Mouse (Mus musculus) kidney, postnatal 0 days (tissue): ENCODE data around the gene Pomp. TPM values are rescaled to one million over a fixed set of nuclear protein-coding genes. Genes with fewer than 3 reads are reported as not detected.
A peak's percentile ranks its signal among the peaks of the same experiment; 100 is the strongest.

Experiments
- ATAC-seq: fragments of 200-750 bp; cut with Nextera tagmentation; replicated peaks from 2 replicates; pipeline ENCODE4 v1.8.0; 2017; ENCODE audit warnings: low read depth, moderate number of reproducible peaks, moderate TSS enrichment, moderate library complexity; ENCODE audit not compliant: low FRiP score
- DNase-seq: peaks from one replicate; pipeline ENCODE4 v3.0.0-alpha.2; 2016; ENCODE audit warnings: low spot score
- H3K27ac ChIP-seq: fragments of 300-500 bp; sonication (generic); 2 replicates; pipeline ENCODE4 v1.5.1; 2014; ENCODE audit warnings: mild to moderate bottlenecking
- H3K27me3 ChIP-seq: fragments of 300-500 bp; sonication (generic); 2 replicates; pipeline ENCODE4 v1.6.1; 2014; ENCODE audit warnings: low read length, mixed read lengths; ENCODE audit not compliant: insufficient read depth
- H3K36me3 ChIP-seq: fragments of 300-500 bp; sonication (generic); 2 replicates; pipeline ENCODE4 v1.6.1; 2014; ENCODE audit warnings: low read length, mixed read lengths; ENCODE audit not compliant: insufficient read depth
- H3K4me1 ChIP-seq: fragments of 300-500 bp; sonication (generic); replicated peaks from 2 replicates; pipeline ENCODE4 v1.6.1; 2014; ENCODE audit warnings: antibody characterized with exemption, low read length, mixed read lengths; ENCODE audit not compliant: insufficient read depth
- H3K4me2 ChIP-seq: fragments of 300-500 bp; sonication (generic); 2 replicates; pipeline ENCODE4 v1.6.1; 2014; ENCODE audit warnings: mild to moderate bottlenecking, low read length, moderate library complexity, mixed read lengths
- H3K4me3 ChIP-seq: fragments of 300-500 bp; sonication (generic); replicated peaks from 2 replicates; pipeline ENCODE4 v1.5.1; 2014; ENCODE audit warnings: low read depth, low read length
- H3K9ac ChIP-seq: fragments of 300-500 bp; sonication (generic); 2 replicates; pipeline ENCODE4 v1.6.1; 2014; ENCODE audit warnings: low read depth, low read length
- H3K9me3 ChIP-seq: fragments of 300-500 bp; sonication (generic); replicated peaks from 2 replicates; pipeline ENCODE4 v1.6.1; 2016; ENCODE audit warnings: low read length, inconsistent platforms, mixed read lengths
- CTCF ChIP-seq: IDR thresholded peaks from 2 replicates; pipeline ENCODE4 v1.5.1; 2016; ENCODE audit warnings: antibody characterized with exemption, low read depth, mild to moderate bottlenecking, moderate library complexity
- whole genome bisulfite sequencing: fragments of 180-500 bp; shearing (Covaris S2); extraction: QIAGEN DNeasy Blood & Tissue Kit; methylation state at CpG from one replicate; pipeline ENCODE4 v1.1.7; 2014; 5-methylcytosine and 5-hydroxymethylcytosine counted together
- polyA plus RNA-seq: library from polyadenylated mRNA; unstranded; fragments of >200 nt; fragmentation: Nextera tagmentation; extraction: Ambion mirVana; gene quantifications from 2 replicates; pipeline ENCODE4 v1.2.1, GENCODE M21; 2015

Gene Pomp
- polyA plus RNA-seq, 1 experiment from 2014 or later: 525 TPM

DNA sequence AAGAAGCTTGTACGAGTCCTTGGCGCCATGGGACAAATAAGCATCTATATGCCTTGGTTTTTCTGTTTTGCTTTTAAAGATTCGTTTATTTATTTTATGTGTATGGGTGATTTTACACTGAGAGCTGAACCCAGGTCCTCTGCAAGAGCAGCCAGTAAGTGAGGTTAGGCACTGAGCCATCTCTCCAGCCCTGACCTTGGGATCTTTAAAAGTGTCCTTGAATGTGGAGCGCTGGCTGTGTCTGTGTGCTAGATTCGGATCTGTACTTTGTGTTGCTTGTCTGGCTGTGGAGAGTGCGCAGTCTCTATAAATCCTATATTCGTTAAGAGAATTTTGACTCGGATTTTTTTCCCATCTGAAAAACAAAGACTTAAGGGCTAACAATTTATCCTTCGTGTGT is 55.9 kb downstream of the Pomp start:
- Histone ChIP-seq H3K27ac (no peak overlapping the region), H3K27me3 (no peaks in the 10 kb centered on the region), H3K36me3 (no peaks in the 10 kb centered on the region), H3K4me1 (peaks cover 9% of the 10 kb centered on the region), H3K4me2 (no peak overlapping the region), H3K4me3 (no peak overlapping the region), H3K9ac (no peak overlapping the region), H3K9me3 (no peaks in the 10 kb centered on the region)
- TF ChIP-seq CTCF: no peak
- WGBS: 81% methylated on average over 9 of the region's 9 CpGs
- ATAC-seq (no peak), DNase-seq (no peak)

DNA sequence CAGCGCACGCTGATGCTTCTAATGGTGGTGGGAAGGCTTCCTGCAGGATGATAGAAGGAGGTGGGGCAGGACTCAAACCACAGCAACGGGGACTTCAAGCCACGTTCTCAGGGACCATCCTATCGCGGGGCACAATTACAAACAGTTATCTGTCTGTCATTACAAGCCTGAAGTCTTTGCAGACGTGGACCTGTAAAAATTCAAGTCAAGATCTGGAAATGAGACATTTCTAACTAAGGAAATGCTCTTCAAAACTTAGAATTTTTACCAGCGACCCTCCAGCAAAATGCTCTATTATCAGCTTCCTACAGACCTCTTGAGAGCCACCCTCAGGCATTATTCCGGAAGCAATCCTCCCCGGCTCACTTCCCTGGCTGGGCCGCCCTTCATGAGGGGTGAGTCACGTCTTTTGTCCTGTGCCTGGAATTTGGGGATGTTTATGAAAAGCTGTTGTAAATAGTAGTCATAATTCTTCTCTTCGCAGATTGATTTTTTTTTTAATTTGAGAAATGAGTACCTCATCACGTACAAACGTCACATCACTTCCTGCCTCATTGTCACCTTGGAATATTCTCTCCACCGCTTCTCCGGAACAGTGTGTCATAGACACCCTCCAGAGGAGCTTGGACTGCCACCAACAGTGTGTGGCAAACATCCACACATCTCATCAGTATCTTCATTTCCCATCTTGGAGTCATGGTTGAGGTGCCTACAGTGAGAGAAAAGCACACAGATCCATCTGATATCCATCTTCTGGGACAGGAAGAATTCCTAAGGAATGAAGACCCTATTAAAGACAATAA is 58.0 kb downstream of the Pomp start:
- 69% methylated on average over 17 of the region's 17 CpGs for WGBS
- Histone ChIP-seq H3K9ac (no peak overlapping the region), H3K36me3 (no peaks in the 10 kb centered on the region), H3K27me3 (no peaks in the 10 kb centered on the region), H3K9me3 (no peaks in the 10 kb centered on the region), H3K4me1 (peaks cover 6% of the 10 kb centered on the region), H3K27ac (no peak overlapping the region), H3K4me3 (no peak overlapping the region), H3K4me2 (no peak overlapping the region)
- DNase-seq (peak; percentile 65), ATAC-seq (no peak)
- TF ChIP-seq CTCF: no peak

- H3K4me3 ChIP-seq: no peak overlapping the region
- no peak overlapping the region for H3K27ac ChIP-seq
- H3K36me3 ChIP-seq: no peaks in the 10 kb centered on the region
- no peak for TF ChIP-seq CTCF
- no peak for DNase-seq
- no peaks in the 10 kb centered on the region for H3K27me3 ChIP-seq
- ATAC-seq: no peak
- no peaks in the 10 kb centered on the region for H3K4me1 ChIP-seq
- H3K4me2 ChIP-seq: no peak overlapping the region
- WGBS: 62% methylated on average over 5 of the region's 5 CpGs
- H3K9ac ChIP-seq: no peak overlapping the region
- H3K9me3 ChIP-seq: no peaks in the 10 kb centered on the region
Observed at GRCm38 (mm10) chr5:147924621-147925020, 64.4 kb downstream of the Pomp start.

Other genes starting within 250 kb of the Pomp start
- 10.3 and 10.9 TPM in 2 replicates for gene Flt1, start 134.4 kb upstream of the Pomp start, polyA plus RNA-seq
- gene Slc46a3, start 34.4 kb downstream of the Pomp start, polyA plus RNA-seq: 2.9 and 3.0 TPM in 2 replicates
- gene Mtus2, start 96.9 kb downstream of the Pomp start, polyA plus RNA-seq: 3.2 and 4.1 TPM in 2 replicates